Mouse (Mus musculus) CD8-positive naive resting alpha-beta T cell, adult 2 months (primary cell): ENCODE measurements at regions not wholly inside any gene's neighbourhood (a gene's known extent, or its start where the extent isn't known, plus 50 kb on each side); places are given as distances from the start of the nearest gene placed in this dataset.
A peak's percentile ranks its signal among the peaks of the same experiment; 100 is the strongest.

ENCODE experiments used
- DNase-seq, 2 experiments: peaks; one replicate each; pipeline ENCODE4 v3.0.0; 2022; ENCODE audit warnings: low read depth in 2 of 2, low spot score in 2 of 2

DNA sequence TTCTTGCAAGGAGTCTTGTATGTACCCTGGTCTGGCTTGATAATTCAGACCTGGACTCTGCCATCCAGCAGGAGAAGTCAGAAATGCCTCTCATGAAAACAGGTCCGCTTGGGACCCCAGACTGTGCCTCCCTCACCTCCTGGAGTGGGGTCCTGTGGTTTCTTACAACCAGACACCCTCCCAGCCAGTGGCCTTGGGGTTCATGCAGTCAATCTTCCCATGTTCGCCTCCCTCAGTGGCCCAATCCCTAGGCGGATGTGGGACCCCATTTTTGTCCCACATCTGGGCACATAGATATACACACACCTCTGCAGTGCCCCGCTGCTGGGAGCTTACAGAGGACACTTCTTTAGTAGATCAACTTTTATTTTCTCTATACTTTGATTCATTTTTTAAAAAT is 217.7 kb downstream of the Lrfn2 start:
- DNase-seq, result no peak

DNA sequence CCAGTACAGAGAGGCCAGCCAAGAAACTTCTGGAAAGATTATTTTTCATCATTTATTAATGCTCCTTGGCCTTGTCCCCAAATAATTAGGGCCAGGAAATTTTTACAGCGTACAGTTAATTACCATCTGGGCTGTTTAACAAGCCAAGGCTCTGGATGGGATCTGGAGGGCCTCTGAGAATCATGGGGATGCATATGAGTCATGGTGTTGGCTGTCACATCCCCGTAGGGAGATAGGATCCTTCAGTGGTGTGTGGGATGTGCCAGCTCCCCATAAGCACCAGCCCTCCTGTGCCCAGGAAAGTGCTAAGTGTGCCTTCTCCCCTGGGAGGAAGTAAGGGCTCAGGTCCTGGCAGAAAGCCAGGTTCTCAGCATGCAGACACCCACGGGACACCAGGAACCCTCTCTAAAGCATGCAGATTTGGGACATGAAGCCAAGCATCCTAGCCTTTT is 218.8 kb downstream of the Lrfn2 start:
- no peak for DNase-seq

DNA sequence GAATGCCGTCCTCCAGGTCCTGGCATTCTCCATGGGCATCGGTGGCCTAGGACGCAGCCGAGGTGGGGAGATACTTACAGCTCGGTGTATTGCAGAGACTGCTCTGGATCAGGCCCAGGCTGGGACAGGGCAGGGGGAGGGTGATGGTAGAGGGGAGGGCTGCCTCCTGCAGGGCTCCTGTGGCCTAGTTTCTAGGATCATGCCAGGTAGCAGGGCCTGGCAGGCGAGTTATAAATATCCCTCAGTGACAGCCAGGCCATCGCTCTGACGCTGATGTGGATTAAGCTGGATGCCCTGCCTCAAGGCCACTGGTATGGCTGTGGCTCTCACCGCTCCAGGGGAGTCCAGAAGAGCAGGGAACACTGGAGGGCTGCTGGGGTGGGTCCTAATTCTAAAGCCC is 221.8 kb downstream of the Lrfn2 start:
- DNase-seq, result no peak

DNA sequence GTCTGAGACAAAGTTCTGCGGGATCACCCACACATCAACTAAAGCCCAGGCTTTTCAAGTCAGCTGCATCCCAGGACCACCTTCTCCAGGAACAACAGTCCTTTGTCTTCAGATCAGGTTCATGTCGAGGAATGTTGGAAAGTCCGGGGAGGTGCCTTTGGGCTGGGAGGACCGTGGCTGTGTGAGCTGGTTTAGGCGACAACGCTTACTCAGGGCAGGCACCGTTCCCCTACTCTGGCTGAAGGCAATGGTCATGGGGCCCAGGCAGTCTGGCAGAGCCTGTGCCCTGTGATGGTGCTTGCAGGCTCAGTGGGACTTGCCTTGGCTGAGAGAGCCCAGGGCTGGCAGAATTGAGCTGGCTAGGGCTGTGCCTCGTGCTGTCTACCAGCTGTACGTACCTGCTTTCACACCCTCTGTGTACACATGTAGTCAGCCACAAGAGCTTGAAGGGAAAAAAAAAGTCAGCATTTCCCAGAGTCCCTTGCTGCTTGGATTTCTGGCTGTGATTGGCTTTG is 222.9 kb downstream of the Lrfn2 start:
- DNase-seq, result no peak

DNA sequence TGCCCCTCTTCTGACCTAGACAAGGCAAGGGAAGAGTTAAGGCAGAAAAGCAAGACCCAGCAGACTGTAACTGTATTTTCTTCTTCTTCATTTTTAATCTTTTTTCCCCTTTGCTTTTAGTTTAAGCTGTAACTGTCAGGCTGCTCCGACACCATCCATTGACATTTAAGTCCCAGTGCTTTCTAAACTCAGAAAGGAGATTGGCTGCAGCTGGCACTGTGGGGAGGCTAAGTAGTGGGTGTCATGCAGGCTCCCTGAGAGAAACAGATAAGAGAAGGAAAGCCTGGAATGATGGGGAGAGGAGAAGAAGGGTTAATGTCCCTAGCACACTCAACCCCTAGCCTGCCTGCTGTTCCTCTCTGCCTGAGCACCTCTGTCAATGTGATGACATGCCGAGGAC is 225.4 kb downstream of the Lrfn2 start:
- DNase-seq, result no peak

DNA sequence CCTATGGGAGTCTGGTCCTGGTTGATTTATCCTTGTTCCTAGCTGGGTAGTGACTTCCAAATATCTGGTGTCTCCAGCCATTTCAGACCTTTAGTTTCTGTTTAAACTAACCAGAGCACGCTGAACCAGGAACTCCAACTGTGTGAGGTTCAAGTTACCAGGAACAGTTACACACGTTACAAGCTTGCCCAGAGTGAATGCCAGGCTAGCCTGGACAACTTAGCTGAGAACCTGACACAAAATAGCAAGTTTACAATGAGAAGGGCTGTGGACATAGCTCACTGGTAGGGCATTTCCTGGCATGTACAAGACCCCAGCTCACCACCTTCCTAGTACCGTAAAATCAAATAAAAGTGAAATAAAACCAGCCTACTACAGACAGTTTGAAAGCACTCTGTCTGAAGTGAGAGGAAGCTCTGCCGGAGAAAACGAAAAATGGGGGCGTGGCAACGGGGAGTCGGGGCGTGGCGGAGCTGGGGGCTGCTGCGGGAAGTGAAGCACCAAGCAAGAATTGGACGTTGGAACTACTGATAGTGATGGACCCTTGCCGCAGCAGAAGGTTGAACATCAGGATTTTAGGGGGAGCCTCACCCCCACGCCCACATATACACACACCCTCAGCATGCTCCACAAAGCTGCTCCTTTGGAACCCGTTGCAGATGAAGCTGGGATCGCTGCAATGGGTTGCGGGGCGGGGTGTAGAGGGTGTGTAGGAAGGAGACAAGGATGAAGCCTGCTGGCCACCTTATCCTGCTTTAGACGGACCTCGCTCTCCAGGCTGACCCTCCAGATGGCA is 239.3 kb downstream of the Lrfn2 start:
- DNase-seq, result peak; percentile 5 to 26

DNA sequence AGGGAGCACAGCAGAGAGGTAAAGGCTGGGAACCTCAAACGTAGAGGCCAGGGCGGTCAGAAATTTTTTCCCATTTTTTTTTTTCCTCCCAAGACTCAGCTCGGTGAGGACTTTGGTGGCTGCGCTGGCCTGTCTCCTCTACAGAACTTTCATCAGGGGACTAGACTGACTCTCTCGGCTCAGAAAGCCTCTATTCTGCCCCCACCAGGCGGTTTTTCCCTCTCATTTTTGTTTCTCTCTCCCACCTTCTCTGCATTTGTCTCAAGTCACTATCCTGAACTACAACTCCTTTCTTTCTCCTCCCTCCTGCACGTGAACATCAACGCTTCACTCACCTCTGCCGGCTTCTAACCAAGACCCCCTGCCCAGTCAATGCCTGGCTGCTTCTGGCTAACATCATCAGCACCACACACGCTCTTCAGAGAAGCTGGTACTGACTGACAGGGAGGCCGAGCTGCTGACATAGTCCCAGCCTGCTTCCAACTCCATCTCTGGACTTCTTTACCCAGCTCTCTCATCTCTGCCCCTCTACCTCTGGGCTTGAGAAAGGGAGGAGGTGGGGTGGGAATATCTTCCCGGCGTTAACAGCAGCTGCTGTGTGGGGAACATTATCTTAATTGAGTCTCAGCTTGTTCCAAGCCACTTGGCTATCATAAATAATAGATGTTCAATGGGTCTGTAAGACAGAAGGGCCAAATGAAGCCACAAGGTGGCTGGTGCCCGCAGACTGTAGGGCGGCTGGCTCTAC is 240.0 kb downstream of the Lrfn2 start:
- no peak for DNase-seq

DNA sequence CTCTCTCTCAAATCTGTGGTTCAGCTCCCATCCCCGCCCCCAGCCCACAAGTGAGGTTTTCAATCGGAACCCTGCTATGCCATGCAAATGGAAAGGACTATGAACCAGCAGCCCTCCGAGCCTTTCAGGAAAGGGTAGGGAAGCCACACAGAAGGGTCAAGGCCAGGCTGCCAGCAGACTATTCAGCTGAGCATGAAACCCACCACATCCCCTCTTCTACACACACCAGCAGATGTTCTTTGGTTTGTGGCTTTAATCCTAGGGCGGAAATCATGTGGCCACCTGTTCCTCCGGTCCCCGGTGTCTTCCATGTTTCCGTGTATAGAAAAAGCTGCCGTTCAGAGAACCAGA is 240.6 kb downstream of the Lrfn2 start:
- DNase-seq, result no peak

DNA sequence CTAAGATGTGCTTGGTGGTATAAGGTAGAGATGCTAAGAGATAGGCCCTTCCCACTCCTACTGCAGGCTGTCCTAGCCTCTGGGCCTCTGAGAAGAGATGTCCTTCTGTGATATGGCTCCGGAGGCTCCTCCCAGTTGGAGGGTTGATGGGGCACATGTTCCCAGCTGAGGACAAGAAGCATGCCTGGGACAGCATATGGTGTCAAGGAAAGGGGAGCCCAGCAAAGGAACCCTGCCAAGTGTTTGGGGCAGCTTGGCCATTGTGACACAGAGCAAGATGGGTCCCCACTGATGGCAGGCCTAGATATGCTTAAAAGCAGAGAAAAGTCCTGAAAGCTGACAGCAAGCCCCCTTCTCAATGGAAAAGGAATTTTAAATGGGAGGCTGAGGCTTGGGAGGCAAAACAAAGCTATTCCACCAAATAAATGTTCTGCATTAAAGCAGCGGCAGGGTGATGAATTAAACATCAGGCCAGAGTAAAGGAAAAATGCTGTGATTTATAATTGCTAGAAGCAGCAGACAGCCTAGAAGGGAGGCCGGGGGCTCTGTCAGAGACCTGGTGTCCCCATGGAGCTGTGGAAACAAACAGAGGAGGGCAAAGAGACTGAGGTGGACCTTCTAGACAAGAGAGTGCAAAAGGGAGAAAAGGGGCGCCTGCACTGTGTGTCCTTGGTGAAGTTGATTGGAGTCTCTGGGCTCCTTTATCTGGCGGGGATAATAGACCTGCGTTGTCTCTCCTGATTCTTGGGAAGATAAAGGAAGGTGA is 246.0 kb downstream of the Lrfn2 start:
- no peak for DNase-seq

DNA sequence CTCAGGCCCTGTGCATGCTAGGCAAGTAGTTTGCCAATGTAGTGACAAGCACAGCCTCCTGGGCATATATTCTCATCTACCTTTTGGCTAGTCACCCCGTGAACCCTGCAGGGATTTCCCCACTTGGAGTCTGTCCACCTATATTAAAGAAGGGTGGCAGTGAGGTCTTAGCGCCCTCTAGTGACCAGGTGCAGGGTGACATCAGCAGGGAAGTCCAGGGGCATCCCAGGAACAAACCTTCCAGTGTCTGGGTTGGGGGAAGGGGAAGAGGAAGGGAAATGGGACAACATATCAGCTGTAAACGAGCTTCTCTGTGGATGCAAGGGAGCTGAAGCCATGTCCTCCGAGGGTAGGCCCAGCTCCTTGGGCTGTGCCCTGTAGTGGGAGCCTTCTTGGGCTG is 245.7 kb upstream of the Mocs1 start:
- peak in 1 of 2 experiments; percentile 3 for DNase-seq

DNA sequence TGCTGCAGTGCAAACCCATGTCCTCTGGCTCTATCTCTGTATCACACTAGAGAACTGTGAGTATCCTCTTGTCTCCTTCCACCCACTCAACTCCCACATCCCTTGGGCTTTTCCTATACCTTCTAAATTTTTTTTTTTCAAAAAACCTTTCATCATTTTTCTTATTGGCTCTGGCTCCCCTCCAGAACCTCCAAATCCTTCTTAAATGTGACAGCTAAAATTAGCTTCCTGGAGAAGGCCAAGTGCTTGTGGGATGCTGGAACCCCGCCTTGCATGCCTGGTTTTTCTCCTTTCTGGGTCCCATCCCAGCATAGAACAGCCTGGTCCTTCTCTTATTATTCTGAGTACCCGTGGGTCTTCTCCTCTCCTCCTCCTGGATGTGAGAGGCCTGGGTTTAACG is 244.2 kb upstream of the Mocs1 start:
- DNase-seq, result no peak

DNA sequence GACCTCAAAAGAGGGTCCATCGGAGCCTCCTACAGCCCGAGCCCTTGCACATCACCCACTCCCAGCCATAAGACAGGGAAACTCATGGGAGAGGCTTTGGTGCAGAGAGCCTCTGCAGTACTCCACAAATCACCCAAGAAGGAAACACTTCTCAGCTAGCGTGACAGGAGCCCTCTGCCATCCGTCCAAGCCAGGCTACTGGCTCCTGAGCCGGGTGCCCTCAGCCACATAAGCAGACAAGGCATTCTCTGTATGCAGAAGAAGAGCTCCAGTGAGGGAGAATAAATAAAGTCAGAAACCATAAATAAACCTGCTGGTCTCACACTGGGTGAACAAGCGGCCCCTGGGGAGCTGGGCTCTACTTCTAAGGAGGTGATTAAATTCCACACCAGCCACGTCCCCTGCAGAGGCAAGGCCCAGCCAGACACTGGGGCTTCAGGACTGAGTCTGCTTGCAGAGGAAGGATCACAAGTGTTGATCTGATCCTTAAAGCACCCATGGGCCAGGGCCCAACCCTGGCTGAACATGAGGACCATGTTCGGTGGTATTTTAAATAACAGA is 243.0 kb upstream of the Mocs1 start:
- no peak for DNase-seq

DNA sequence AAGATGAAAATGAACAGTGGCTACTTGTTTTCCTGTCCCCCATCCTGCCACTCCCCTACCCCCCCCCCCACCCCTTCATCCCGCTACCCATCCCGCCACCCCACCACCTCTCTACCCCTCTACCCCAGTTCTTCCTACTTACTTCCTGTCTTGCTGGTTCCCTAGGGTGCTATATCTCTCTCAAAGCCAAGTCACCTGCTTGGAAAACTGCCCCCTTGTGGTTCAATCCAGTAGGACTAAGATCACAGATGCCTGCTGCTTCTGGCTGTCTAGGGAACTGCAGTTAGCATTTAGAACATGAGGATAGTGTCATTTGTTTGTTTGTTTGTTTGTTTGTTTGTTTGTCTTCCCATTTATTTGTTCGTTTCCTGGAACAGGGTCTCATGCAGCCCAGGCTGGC is 238.4 kb upstream of the Mocs1 start:
- DNase-seq, result no peak

DNA sequence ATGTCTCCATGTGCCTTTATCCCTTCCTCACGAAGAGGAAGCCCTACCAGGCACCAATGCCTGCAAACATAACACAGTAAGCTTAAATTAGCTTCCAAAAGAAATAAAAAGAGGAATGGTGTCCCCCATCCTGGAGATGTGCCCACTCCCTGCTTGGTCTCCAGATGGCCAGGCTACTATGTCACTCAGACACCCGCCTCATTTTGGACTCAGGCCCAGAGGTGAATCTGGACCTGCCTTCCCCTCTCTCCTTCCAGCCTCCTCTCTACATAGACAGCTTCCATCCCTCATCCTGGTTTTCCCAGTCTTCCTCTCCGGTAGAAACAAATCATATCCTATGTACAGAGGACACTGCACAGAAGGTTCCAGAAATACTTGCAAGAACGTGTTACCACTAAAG is 237.8 kb upstream of the Mocs1 start:
- DNase-seq, result no peak

DNA sequence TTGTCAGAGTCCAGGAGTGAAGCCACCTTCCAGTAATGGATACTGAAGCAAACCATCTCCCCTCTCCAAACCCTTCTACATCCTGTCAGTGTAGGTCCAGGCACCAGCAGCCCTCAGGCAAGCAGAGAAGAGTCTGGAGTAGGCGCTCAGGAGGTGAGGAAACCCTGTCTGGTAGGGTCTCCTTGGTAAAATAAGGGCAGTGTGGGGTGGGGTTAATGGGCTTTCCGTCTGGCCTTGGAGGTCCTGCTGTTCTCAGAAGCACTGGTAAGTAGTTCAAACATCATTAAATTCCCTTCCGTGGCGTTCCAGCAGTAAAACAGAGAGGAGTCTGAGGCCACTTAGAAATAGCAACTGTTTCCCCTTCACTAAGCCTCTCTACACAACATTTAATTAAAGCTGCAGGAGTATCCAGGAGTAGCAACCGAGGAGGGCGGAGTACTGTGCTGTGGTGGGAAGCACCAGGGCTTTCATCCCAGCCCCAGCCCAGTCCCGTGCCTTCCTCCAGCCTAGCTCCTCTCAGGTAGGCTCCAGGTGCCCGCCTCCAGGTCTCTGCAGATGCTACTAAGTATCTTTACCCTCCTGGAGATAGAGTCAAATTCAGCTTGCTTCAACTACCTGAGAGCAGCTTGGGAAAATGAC is 232.0 kb upstream of the Mocs1 start:
- no peak for DNase-seq

DNA sequence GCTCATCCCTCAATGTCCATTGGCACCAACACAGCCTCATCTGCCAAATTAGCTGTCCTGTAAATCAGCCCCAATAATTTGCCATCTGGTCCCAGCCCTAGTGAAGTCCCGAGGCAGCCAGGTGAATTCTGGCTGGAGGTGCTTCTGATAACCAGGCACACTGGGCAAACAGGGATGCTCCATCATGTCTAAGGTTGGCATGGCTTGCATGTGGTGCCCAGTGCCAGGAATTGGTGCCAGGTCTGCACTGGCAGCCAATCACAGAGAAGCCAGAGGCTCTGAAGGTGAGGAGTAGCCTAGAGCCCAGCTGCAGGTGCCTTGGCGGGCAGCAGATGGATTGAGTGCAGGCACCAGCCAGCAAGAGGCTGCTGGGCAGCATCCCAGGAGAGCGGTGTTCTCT is 226.7 kb upstream of the Mocs1 start:
- DNase-seq, result no peak

DNA sequence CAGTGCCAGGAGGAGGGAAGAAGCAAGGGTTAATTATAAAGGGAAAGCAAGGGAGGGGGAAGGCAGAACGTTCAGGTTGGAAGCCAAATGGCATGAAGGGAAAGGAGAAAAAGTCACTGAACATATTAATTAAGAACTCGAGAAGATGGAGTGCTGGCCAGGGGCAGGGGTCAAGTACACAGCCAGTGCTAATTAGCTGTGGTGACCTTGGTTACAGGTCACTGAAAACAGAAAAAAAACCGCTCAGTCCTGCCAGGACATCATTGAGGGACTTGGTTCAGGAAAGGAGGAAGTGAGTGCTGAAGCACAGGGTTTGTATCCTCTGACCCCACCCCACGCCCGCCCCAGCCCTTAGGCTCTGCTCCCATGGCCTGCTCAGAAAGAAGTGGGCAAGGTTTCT is 223.1 kb upstream of the Mocs1 start:
- DNase-seq, result no peak

DNA sequence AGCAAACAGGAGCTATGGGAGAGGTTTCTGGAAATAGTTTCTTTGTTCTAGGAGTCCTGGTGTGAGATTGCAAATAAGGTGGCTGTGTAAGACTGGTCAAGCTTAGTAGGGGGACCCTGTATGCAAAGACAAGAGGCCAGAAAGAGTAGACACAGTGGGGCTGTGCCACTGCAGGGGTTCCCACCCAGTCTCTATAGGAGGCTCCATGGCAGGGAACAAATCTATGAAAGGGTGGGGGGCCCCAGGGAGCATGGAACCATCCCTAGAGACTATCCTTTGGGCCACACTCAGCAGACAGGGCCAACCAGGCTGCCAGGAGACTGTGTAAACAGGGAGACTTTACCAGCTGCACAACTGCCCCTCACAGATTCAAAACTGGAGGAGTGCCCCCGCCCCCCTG is 222.6 kb upstream of the Mocs1 start:
- DNase-seq, result no peak

DNA sequence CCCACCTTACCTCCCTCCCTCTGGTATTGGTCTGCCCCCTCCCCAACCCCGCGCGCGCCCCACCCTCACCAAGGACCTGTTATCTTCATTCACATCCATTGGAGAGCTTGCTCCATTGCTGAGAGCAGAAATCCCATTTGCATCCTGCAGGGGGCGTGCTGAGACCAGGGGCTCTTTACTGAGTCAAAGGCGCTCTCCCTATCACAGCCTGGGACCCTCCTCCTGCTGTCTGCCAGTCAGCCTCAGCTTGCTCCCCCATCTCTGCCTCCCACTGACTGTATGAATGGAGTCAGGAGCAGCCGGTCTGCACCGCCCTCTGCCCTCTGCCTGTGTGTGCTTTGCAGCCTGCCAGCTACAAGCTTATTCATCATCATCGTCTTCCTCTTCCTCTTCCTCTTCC is 221.5 kb upstream of the Mocs1 start:
- DNase-seq, result no peak

DNA sequence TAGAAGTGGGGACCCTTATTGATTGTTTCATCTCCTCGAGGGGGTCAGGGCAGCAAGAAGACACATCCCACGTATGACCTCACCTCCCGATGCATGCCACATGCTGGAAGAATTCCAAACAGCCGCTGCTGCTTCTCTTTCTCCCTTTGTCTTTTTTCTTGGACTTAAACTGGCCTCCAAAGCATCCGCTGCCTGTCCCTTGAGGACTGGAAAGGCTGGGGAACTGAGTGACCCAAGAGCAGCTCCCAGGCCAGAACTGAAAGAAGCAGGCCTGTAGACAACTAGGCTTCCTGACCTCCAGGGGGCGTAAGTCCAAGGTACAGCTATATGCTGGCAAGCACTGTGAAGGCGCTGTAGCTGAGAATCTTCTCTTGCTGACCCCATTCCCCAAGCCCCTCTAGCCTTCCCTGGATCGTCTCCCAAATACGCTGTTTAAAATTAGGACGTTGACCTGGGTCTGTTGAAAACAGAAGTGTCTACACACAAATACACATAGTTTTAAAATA is 219.8 kb upstream of the Mocs1 start:
- no peak for DNase-seq

DNA sequence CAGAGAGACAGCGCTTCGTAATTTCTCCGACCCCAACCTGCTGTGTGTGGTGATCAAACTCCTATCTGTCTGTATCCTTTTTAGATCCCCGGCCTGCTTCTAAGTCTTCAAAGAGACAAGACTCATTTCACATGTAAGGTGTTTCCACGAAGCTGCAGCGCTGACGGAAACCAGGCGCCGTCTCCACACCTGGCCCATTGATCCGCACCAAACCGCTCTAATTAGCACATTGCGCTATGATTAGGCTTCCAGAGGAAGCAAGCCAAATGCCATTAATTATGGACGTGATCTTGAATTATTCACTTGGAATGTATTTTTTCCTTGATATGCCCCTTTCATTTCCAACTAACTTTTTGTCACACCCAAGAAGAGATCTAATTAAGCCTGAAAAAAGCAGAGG is 215.2 kb upstream of the Mocs1 start:
- DNase-seq, result no peak
